Mouse (Mus musculus): ENCODE measurements at regions not wholly inside any gene's neighbourhood (a gene's known extent, or its start where the extent isn't known, plus 50 kb on each side); places are given as distances from the start of the nearest gene placed in this dataset.
A peak's percentile ranks its signal among the peaks of the same experiment; 100 is the strongest.

DNA sequence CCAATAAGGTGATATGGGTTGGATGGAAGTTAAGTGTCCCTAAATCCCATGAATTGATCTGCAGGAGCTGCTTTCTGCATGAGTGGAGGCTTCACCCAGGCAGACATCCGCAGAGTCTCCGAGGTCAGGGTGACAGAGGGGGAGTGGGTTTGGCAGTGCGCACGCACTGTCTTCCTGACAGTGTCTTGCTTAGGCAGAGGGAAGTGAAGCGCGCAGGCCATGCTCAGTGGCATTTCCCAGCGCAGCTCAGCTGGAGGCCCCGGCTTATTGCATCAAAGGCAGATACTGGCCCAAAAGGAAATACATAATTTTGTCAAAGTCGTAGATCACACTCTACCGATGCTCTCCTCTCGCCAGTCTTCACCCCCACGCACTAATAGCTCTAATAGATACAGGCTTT lies 252.7 kb upstream of the Dnajc24 start:
- DNase-seq (ENCODE audit: low read depth, low spot score): no peak

GRCm38 (mm10) chr2:106234358-106234757 lies 231.0 kb upstream of the Dnajc24 start:
- no peak for DNase-seq (ENCODE audit: low read depth, low spot score)

DNA sequence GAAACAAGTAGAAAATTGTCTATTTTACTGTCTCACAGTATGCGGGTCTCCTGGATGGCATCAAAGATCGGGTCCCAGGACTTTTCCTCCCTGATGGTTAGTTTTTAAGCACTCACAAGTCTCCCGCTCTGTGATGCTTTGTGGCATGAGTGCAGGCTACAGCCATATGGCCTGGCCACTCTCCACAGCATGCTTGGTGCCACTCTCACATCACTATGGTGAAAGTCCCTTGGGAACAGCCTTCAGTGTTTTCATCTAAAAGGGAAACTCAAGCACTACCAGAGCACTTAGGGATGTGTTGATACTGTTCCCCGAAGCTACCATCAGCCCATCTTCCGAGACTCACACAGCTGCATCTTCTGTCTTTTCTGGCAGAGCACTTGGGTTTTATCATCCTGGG lies 227.8 kb upstream of the Dnajc24 start:
- DNase-seq (ENCODE audit: low read depth, low spot score): no peak

- DNase-seq (ENCODE audit: low read depth, low spot score): no peak
These were observed 226.7 kb upstream of the Dnajc24 start for GRCm38 (mm10) chr2:106230021-106230420.

DNA sequence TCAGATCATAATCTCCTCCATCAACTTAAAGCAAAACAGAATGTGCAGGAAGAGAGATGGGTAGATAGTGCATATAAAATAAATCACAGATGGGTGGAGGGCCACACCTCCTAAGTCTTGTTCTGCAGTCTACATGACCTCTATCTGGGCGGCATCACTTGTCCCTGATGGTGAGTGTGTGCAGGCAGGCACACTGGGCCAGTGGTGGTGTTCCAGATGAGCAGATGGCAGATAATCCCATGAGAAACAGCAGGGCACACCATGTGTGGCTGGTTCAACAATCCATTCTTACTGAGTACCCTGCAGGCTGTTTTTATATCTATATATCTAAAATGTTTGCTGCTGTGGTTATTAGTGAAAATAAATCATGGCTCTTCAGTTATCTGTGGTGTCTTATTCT lies 224.9 kb upstream of the Dnajc24 start:
- no peak for DNase-seq (ENCODE audit: low read depth, low spot score)

DNA sequence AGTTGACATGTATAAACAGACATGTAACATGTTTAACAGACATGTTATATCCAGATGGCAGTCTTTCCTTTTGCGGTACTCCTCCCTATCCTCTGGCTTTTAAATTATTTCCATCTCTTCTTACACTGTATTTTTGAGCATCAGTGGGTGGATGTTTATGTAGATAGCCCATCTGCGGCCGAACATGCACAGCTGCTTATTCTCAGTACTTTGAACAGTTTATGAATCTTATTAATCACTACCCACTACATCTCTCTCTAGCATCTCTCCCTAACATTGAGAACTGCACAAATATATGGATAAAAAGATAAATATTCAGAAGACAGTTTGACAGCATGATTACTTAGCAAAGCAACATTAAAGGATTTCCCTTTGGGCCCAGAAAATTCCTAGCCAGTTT lies 212.8 kb upstream of the Dnajc24 start:
- no peak for DNase-seq (ENCODE audit: low read depth, low spot score)

DNA sequence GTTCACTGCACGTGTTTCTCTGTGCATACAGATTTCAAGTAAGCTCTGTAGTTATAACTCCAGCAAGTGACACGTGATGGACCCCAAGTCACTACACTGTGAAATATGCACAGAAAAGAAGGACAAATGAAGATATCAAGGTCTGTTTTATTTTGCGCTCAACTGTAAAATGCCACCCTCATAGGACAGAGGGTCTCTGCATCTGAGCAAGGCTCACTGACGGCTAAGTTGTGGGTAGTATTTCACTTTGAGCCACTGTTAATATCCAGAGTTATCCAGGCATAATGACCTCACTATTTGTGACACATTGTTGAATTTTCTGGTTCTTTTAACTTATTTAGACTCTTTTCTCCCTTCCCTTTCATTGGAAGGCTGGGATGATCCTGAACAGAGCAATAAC lies 210.4 kb upstream of the Dnajc24 start:
- DNase-seq (ENCODE audit: low read depth, low spot score): no peak

DNA sequence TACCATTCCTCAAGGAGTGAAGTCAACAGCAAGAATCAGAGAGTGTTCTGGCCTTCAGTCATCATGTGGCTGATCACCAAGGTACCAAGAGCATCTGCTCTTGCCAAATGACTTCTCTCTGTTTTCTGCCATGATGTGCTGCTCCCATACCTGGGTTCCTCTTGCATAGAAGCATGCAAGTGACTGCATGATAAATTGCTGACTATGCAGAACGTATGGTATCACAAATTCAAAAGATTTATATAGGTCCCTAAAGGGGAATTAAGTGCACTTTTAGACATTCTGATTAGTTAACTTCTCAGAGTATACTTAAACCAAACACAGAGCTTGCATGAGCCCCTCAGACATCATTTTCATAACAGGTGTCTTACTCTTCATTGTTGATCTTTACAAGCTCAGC lies 207.4 kb upstream of the Dnajc24 start:
- no peak for DNase-seq (ENCODE audit: low read depth, low spot score)

DNA sequence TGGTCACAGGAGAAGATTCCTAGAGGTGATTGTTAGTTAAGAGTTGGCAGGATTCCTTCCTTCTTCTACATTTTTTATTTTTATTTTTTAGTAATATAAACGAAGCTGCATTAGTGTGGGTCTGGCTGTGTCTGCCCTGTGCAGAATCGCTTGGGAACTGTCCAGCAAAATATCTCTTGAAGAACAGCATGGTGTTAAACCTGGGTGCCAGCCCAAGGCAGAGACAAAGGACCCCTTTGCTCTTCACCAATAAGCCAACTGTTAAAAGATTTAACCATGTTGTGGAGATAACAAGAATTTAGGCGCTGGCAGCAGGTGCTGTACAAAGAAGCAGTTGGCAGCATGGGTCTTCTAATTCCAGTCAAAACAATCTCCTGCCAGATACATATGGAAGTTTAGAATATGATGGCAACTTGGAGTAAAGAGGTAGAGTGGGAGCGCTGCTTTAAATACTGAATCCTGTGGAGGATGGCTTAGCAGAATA lies 205.5 kb upstream of the Dnajc24 start:
- no peak for DNase-seq (ENCODE audit: low read depth, low spot score)

GRCm38 (mm10) chr2:106200130-106200529 lies 196.8 kb upstream of the Dnajc24 start:
- DNase-seq (ENCODE audit: low read depth, low spot score): peak; percentile 58

- DNase-seq (ENCODE audit: low read depth, low spot score): no peak
These were observed 191.8 kb upstream of the Dnajc24 start for GRCm38 (mm10) chr2:106195170-106195569.

DNA sequence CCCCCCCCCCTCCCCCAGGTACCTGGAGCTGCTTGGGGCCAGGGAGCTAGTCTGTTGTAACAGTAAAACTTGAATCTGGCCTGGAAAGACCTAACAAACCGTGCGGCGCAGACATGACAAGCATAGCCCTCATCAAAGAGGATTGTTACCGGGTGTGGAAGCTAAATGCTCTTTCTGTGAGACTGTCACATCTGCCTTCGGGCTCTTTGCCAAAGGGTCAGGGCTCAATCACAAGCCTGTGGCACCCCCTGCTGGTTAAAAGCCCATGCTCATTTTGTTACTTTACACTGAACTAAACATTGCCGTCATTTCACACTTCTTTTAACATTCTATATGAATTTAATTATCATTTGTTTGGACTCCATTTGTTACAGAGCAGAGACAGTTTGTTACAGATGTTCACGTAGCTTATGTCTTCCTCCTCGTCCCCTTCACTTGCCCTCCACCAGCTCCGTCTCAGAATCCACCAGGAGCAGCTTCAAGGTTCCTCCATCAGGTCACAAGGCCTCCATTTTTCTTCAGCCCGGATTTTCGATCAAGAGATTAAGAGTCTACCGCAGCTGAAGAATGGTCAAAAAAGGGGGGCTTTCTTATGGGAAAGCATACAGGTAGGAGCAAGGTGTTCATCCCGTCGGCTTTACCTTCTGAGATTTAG lies 191.1 kb upstream of the Dnajc24 start:
- DNase-seq (ENCODE audit: low read depth, low spot score): peak; percentile 75

DNA sequence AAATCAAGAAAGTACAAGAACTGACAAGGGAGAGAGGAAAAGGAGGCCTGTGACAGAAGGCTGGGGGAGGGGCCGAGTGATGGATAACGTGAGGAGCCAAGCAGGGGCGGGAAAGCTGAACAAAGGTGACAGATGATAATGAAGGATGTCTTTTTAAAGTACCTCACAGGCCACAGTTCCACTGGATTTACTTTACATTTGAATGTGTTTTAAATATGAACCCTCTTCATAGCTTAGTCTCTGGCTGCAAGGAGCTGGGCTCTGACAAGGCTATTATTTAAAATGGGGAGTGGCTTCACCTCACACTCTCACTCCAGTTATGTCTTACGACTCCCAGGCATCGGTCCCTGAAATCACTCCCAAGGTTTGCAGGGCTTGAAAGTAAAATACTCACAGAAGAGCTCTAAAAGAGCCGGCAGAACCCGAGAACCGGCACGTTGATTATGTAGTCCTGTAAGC lies 190.6 kb upstream of the Dnajc24 start:
- no peak for DNase-seq (ENCODE audit: low read depth, low spot score)

GRCm38 (mm10) chr2:106190579-106191322 lies 187.4 kb upstream of the Dnajc24 start:
- DNase-seq (ENCODE audit: low read depth, low spot score): peak; percentile 12

GRCm38 (mm10) chr2:106183651-106184050 lies 180.3 kb upstream of the Dnajc24 start:
- no peak for DNase-seq (ENCODE audit: low read depth, low spot score)

- no peak for DNase-seq (ENCODE audit: low read depth, low spot score)
These were observed 178.7 kb upstream of the Dnajc24 start for GRCm38 (mm10) chr2:106182051-106182450.

- DNase-seq (ENCODE audit: low read depth, low spot score): no peak
These were observed 159.3 kb upstream of the Dnajc24 start for GRCm38 (mm10) chr2:106162681-106163080.

DNA sequence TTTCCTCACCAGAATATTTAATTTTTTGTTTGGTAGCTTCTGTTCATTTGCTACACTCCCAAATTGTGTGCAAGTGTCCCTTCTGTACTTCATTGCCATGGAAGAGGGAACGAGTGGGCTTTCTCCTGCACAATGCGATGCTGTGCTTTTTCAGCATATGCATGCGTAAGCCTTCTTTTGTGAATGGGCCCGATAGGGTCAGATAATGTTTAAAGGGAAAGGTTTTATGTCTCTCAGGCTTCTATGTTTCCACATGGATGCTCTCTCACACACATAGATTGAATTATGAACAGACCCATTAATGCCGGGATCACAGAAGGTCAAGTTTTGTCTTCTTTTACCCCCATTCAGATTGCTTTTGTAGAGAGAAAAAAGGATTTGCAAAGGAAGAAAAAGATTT lies 158.5 kb upstream of the Dnajc24 start:
- no peak for DNase-seq (ENCODE audit: low read depth, low spot score)

- no peak for DNase-seq (ENCODE audit: low read depth, low spot score)
These were observed 146.4 kb upstream of the Dnajc24 start for GRCm38 (mm10) chr2:106149701-106150100.

- DNase-seq (ENCODE audit: low read depth, low spot score): no peak
These were observed 137.6 kb upstream of the Dnajc24 start for GRCm38 (mm10) chr2:106140931-106141330.

- no peak for DNase-seq (ENCODE audit: low read depth, low spot score)
These were observed 97.7 kb upstream of the Dnajc24 start for GRCm38 (mm10) chr2:106101002-106101401.

GRCm38 (mm10) chr2:106086121-106086520 lies 82.8 kb upstream of the Dnajc24 start:
- DNase-seq (ENCODE audit: low read depth, low spot score): no peak

Measured in ES-CJ7 (cell line).